Mouse (Mus musculus): ENCODE data around the gene Nit1.

Gene Nit1

GRCm38 (mm10) chr1:171361106-171362103, 16.0 kb upstream of the Nit1 start:
- no peaks in the 10 kb centered on the region for H3K27me3 ChIP-seq (ENCODE audit: control insufficient read depth, insufficient read depth, low read length, poor library complexity, severe bottlenecking)
- no peaks in the 10 kb centered on the region; the same call in 1 of the 2 replicates for H3K36me3 ChIP-seq (ENCODE audit: control insufficient read depth, insufficient read depth, low read length, poor library complexity, severe bottlenecking)
- DNase-seq (ENCODE audit: low read depth, low spot score), result peak; percentile 89

DNA sequence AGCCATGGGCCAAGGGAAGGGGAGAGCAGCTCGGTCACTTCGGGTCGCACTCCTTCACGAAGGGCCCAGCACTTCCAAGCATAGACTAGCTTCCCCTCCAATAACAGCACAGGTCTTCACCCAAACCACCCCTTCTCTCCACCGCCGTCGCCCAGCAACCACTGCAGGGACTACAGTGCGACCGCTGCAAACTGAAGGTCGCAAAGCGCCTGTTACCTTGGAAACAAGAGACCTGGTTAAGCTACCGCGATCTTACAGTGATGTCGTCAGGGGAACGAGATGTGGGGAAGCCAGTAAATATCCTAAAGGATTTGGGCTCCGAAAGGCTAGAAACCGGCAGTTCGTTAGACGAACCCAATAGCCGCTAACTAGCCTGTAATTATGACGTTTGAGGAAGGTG, 15.2 kb upstream of the Nit1 start, which contains the start of gene Klhdc9:
Gene Klhdc9 (minus strand): TSS at position 143 of the 400 bp plus-strand sequence.
- DNase-seq (ENCODE audit: low read depth, low spot score), result peak; percentile 89
- Histone ChIP-seq H3K36me3 (ENCODE audit: control insufficient read depth, insufficient read depth, low read length, poor library complexity, severe bottlenecking) (no peaks in the 10 kb centered on the region; the same call in 1 of the 2 replicates), H3K27me3 (ENCODE audit: control insufficient read depth, insufficient read depth, low read length, poor library complexity, severe bottlenecking) (no peaks in the 10 kb centered on the region)

DNA sequence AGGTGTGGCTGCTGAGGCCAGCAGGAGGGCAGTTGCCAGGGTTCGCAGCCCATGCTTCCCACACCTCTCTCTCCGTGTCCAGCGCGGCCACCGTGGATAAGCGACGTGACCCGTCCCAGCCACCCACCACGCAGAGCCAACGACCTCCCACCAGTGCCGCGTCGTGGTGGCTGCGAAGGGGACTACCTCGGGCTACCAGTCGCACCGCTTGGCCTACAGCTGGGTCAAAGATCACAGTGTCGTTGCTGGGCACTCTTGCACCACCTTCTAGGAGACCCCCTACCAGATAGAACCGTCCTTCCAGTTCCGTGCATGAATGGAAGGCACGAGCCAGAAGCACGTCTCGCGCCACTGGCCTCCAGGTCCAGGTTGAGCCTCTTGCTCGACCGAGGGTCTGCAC, 14.8 kb upstream of the Nit1 start:
- no peaks in the 10 kb centered on the region for H3K27me3 ChIP-seq (ENCODE audit: control insufficient read depth, insufficient read depth, low read length, poor library complexity, severe bottlenecking)
- H3K36me3 ChIP-seq (ENCODE audit: control insufficient read depth, insufficient read depth, low read length, poor library complexity, severe bottlenecking), result no peaks in the 10 kb centered on the region; the same call in 1 of the 2 replicates
- no peak for DNase-seq (ENCODE audit: low read depth, low spot score)

DNA sequence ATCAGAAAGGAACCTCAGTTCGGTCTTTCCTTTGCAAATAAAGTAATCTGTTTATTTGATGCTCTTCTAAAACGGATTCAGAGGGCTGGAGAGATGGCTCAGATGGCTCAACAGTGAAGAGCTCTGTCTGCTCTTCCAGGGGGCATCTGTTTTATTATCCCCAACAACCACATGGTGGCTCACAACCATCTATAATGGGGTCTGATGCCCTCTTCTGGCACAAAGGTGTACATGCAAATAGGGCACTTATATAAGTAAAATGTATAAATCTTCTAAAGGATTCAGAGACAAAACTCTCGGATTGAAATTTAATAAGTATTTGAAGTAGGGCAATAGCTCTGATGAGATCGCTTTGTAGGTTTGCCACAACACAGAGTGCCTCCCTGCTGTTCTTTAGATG, 13.0 kb upstream of the Nit1 start:
- Histone ChIP-seq H3K36me3 (ENCODE audit: control insufficient read depth, insufficient read depth, low read length, poor library complexity, severe bottlenecking) (no peaks in the 10 kb centered on the region; the same call in 1 of the 2 replicates), H3K27me3 (ENCODE audit: control insufficient read depth, insufficient read depth, low read length, poor library complexity, severe bottlenecking) (no peaks in the 10 kb centered on the region)
- peak; percentile 80 for DNase-seq (ENCODE audit: low read depth, low spot score)

DNA sequence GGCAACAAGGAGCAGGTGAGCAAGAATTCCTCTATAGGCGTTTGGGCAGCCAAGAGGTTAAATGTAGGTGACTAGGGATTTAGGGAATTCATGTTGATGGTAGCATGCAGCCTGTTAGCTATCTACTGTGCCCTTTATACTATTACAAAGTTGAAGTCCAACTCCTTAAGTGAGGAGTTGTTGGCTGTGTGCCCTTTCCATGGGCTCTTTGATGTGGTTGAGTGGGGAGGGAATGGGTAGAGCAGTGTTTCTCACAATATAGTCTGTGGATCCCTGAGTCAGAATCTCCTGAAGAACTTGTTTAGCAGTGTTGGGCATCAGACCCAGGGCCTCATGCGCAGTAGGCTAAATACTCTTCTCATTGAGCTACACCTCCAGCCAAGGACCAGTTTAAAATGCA, 11.4 kb upstream of the Nit1 start:
- Histone ChIP-seq H3K36me3 (ENCODE audit: control insufficient read depth, insufficient read depth, low read length, poor library complexity, severe bottlenecking) (no peaks in the 10 kb centered on the region), H3K27me3 (ENCODE audit: control insufficient read depth, insufficient read depth, low read length, poor library complexity, severe bottlenecking) (no peaks in the 10 kb centered on the region)
- no peak for DNase-seq (ENCODE audit: low read depth, low spot score)

- Histone ChIP-seq H3K27me3 (ENCODE audit: control insufficient read depth, insufficient read depth, low read length, poor library complexity, severe bottlenecking) (no peaks in the 10 kb centered on the region), H3K36me3 (ENCODE audit: control insufficient read depth, insufficient read depth, low read length, poor library complexity, severe bottlenecking) (no peaks in the 10 kb centered on the region)
- DNase-seq (ENCODE audit: low read depth, low spot score), result peak; percentile 75
Observed at GRCm38 (mm10) chr1:171355812-171356340, 10.4 kb upstream of the Nit1 start.

GRCm38 (mm10) chr1:171349210-171349609, 3.8 kb upstream of the Nit1 start:
- no peak for DNase-seq (ENCODE audit: low read depth, low spot score)
- Histone ChIP-seq H3K27me3 (ENCODE audit: control insufficient read depth, insufficient read depth, low read length, poor library complexity, severe bottlenecking) (no peaks in the 10 kb centered on the region), H3K36me3 (ENCODE audit: control insufficient read depth, insufficient read depth, low read length, poor library complexity, severe bottlenecking) (no peaks in the 10 kb centered on the region; the same call in 1 of the 2 replicates)

DNA sequence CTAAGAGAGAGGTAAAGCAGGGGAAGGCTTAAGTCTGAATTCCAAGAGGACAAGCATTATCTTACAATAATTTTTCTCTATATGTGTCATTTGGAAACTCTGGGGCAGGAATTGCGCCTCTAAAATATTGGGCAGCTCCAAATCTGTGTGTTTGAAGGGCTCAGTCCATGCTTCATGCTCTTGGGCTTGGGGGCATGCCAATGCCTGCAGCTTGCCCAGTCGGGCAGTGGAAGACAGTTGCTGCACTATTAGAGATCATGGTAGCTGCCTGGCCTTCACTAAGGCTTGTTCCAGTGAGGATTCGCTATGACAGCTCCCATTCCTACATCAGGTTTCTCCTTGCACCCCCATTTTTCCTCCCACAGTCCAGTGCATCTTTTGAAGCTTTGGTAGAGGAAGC, 3.2 kb upstream of the Nit1 start:
- Histone ChIP-seq H3K27me3 (ENCODE audit: control insufficient read depth, insufficient read depth, low read length, poor library complexity, severe bottlenecking) (no peaks in the 10 kb centered on the region), H3K36me3 (ENCODE audit: control insufficient read depth, insufficient read depth, low read length, poor library complexity, severe bottlenecking) (no peaks in the 10 kb centered on the region; the same call in 1 of the 2 replicates)
- DNase-seq (ENCODE audit: low read depth, low spot score), result no peak

DNA sequence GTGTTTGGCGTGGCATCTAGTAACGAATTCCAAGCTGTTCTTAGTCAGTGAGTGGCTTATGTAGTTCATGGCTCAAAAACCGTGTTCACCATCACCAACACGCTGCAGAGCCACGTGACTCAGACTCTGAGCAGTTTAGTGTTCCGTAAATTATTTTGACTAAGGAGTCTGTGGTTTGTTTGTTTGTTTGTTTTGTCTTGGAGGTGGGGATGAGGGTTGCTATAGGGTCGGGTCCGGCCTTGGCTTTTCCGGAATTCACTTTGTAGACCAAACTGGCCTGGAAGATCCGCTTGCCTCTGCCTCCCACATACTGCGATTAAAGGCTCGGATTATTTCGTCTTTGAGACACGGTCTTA, 627 bp upstream of the Nit1 start:
- peak; percentile 30 for DNase-seq (ENCODE audit: low read depth, low spot score)
- Histone ChIP-seq H3K36me3 (ENCODE audit: control insufficient read depth, insufficient read depth, low read length, poor library complexity, severe bottlenecking) (peaks cover 3% of the 10 kb centered on the region), H3K27me3 (ENCODE audit: control insufficient read depth, insufficient read depth, low read length, poor library complexity, severe bottlenecking) (no peaks in the 10 kb centered on the region)

GRCm38 (mm10) chr1:171344715-171345114, 731 bp downstream of the Nit1 start:
- no peak for DNase-seq (ENCODE audit: low read depth, low spot score)
- Histone ChIP-seq H3K27me3 (ENCODE audit: control insufficient read depth, insufficient read depth, low read length, poor library complexity, severe bottlenecking) (no peaks in the 10 kb centered on the region), H3K36me3 (ENCODE audit: control insufficient read depth, insufficient read depth, low read length, poor library complexity, severe bottlenecking) (peaks cover 7% of the 10 kb centered on the region)

GRCm38 (mm10) chr1:171343922-171344677, 1.3 kb downstream of the Nit1 start:
- DNase-seq (ENCODE audit: low read depth, low spot score), result peak; percentile 18
- H3K36me3 ChIP-seq (ENCODE audit: control insufficient read depth, insufficient read depth, low read length, poor library complexity, severe bottlenecking), result peaks cover 10% of the 10 kb centered on the region
- H3K27me3 ChIP-seq (ENCODE audit: control insufficient read depth, insufficient read depth, low read length, poor library complexity, severe bottlenecking), result no peaks in the 10 kb centered on the region

GRCm38 (mm10) chr1:171342262-171343207, 2.9 kb downstream of the Nit1 start:
- no peaks in the 10 kb centered on the region for H3K27me3 ChIP-seq (ENCODE audit: control insufficient read depth, insufficient read depth, low read length, poor library complexity, severe bottlenecking)
- DNase-seq (ENCODE audit: low read depth, low spot score), result no peak
- H3K36me3 ChIP-seq (ENCODE audit: control insufficient read depth, insufficient read depth, low read length, poor library complexity, severe bottlenecking), result peaks cover 17% of the 10 kb centered on the region

- no peak for DNase-seq (ENCODE audit: low read depth, low spot score)
- Histone ChIP-seq H3K36me3 (ENCODE audit: control insufficient read depth, insufficient read depth, low read length, poor library complexity, severe bottlenecking) (no peaks in the 10 kb centered on the region), H3K27me3 (ENCODE audit: control insufficient read depth, insufficient read depth, low read length, poor library complexity, severe bottlenecking) (no peaks in the 10 kb centered on the region)
Observed at GRCm38 (mm10) chr1:171330216-171330560, 15.3 kb downstream of the Nit1 start.
